Mouse (Mus musculus): ENCODE data around the gene Ppdpf.

DNA sequence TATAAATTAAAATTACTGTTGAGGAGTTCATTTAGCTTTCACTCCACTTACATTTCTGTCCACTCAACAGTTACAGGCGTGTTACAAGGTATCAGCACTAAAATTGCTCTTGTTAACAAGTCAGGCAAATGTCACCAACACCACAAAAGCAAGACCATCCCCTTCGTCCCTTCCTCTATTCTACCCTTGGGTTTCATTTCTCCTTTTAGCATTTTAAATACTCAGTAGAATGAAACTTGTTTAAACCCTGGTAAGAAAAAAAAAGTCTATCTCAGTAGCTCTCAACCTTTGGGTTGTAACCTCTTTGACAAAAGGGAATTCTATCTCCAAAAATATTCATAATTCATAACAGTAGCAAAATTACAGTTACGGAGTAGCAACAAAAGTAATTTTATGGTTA is 6.0 kb downstream of the Ppdpf start:
- TF ChIP-seq CTCF (IDR thresholded peaks at IDR 0.05) (no peak), EP300 (IDR thresholded peaks at IDR 0.05; ENCODE audit: insufficient read depth, low read depth, low read length) (no peak)

Data from heart, adult 2 months (tissue).